Comparison of ENCODE assay signal across 8 mouse cellular contexts in genomic region chr7:35234361-35235245, GRCm38 (mm10). TPM values are rescaled to one million over a fixed set of nuclear protein-coding genes. Genes with fewer than 3 reads are reported as not detected.
A peak's percentile ranks its signal among the peaks of the same experiment; 100 is the strongest.
DNase-seq lines count a peak whose midpoint lies in the region; ATAC-seq and TF ChIP-seq lines count a peak whose summit lies in the region.

No protein-coding gene starts in this region.

- peak overlapping the region; percentile 79 for H3K9ac ChIP-seq in heart, embryonic 12.5 days
- H3K9ac ChIP-seq in kidney, postnatal 0 days (ENCODE audit: low read depth, low read length), result peak overlapping the region; percentile 68; the same call in 1 of the 2 replicates
- H3K9ac ChIP-seq in liver, embryonic 11.5 days (ENCODE audit: low read depth, low read length), result peak overlapping the region; percentile 78
- H3K9ac ChIP-seq in stomach, embryonic 14.5 days (replicated peaks; ENCODE audit: low read depth, low read length), result peak overlapping the region; percentile 49; the same call in 1 of the 2 replicates

- peaks cover 15% of the 10 kb centered on the region for H3K4me1 ChIP-seq in heart, embryonic 12.5 days (replicated peaks)
- H3K4me1 ChIP-seq in kidney, postnatal 0 days (replicated peaks; ENCODE audit: insufficient read depth, low read length), result no peaks in the 10 kb centered on the region
- peaks cover 3% of the 10 kb centered on the region; the same call in 1 of the 2 replicates for H3K4me1 ChIP-seq in liver, embryonic 11.5 days (replicated peaks; ENCODE audit: control insufficient read depth, insufficient read depth, low read length)
- peaks cover 7% of the 10 kb centered on the region; the same call in 1 of the 2 replicates for H3K4me1 ChIP-seq in stomach, embryonic 14.5 days (ENCODE audit: control insufficient read depth, insufficient read depth, low read length)

- no peak for TF ChIP-seq CTCF in kidney, postnatal 0 days (IDR thresholded peaks at IDR 0.05; ENCODE audit: low read depth)

- no peaks in the 10 kb centered on the region for H3K27me3 ChIP-seq in heart, embryonic 12.5 days (replicated peaks)
- no peaks in the 10 kb centered on the region for H3K27me3 ChIP-seq in kidney, postnatal 0 days (ENCODE audit: insufficient read depth, low read length)
- H3K27me3 ChIP-seq in liver, embryonic 11.5 days (replicated peaks; ENCODE audit: control insufficient read depth, insufficient read depth, low read length), result no peaks in the 10 kb centered on the region
- H3K27me3 ChIP-seq in stomach, embryonic 14.5 days (ENCODE audit: control insufficient read depth, insufficient read depth, low read length), result no peaks in the 10 kb centered on the region

- peak overlapping the region; percentile 74 for H3K4me2 ChIP-seq in heart, embryonic 12.5 days
- peak overlapping the region; percentile 56 for H3K4me2 ChIP-seq in kidney, postnatal 0 days (ENCODE audit: low read length)
- H3K4me2 ChIP-seq in liver, embryonic 11.5 days, result peak overlapping the region; percentile 79
- H3K4me2 ChIP-seq in stomach, embryonic 14.5 days (replicated peaks; ENCODE audit: low read depth, low read length), result peak overlapping the region; percentile 49

- peak overlapping the region; percentile 74 for H3K4me3 ChIP-seq in heart, embryonic 12.5 days
- peak overlapping the region; percentile 55 for H3K4me3 ChIP-seq in kidney, postnatal 0 days (replicated peaks; ENCODE audit: low read depth, low read length)
- peak overlapping the region; percentile 71 for H3K4me3 ChIP-seq in liver, embryonic 11.5 days (ENCODE audit: low read depth, low read length)
- H3K4me3 ChIP-seq in stomach, embryonic 14.5 days (ENCODE audit: low read depth, low read length), result peak overlapping the region; percentile 57

- peaks cover 7% of the 10 kb centered on the region; the same call in 1 of the 2 replicates for H3K9me3 ChIP-seq in heart, embryonic 12.5 days (replicated peaks)
- no peaks in the 10 kb centered on the region for H3K9me3 ChIP-seq in kidney, postnatal 0 days (replicated peaks; ENCODE audit: low read length)
- H3K9me3 ChIP-seq in liver, embryonic 11.5 days (ENCODE audit: control insufficient read depth, low read length), result peaks cover 2% of the 10 kb centered on the region; the same call in 1 of the 2 replicates
- 0 out of 2 replicates have a peak, but pooled peaks cover 2% of the 10 kb centered on the region for H3K9me3 ChIP-seq in stomach, embryonic 14.5 days (ENCODE audit: control insufficient read depth, low read depth, low read length)

- peak overlapping the region; percentile 92 for H3K27ac ChIP-seq in heart, embryonic 12.5 days (ENCODE audit: poor library complexity, severe bottlenecking)
- peak overlapping the region; percentile 95 for H3K27ac ChIP-seq in kidney, postnatal 0 days
- peak overlapping the region; percentile 82 for H3K27ac ChIP-seq in liver, embryonic 11.5 days (ENCODE audit: low read depth, low read length)
- H3K27ac ChIP-seq in stomach, embryonic 14.5 days (ENCODE audit: low read length), result peak overlapping the region; percentile 91

- peak; percentile 97 for DNase-seq in CD4-positive helper T cell, adult 2 months (ENCODE audit: low read depth, low spot score)
- DNase-seq in brain, embryonic 18.5 days (ENCODE audit: low read depth, low spot score), result peak; percentile 92
- DNase-seq in kidney, postnatal 0 days (ENCODE audit: low spot score), result peak; percentile 97
- DNase-seq in liver, embryonic 11.5 days (ENCODE audit: low spot score), result peak; percentile 100
- peak; percentile 99 for DNase-seq in naive thymus-derived CD4-positive, alpha-beta T cell, adult 2 months (ENCODE audit: low read depth)

- WGBS in heart, embryonic 12.5 days, result under 1% methylated on average over 45 of the region's 45 CpGs
- WGBS in kidney, postnatal 0 days, result under 1% methylated on average over 45 of the region's 45 CpGs
- WGBS in liver, embryonic 11.5 days, result under 1% methylated on average over 45 of the region's 45 CpGs
- under 1% methylated on average over 45 of the region's 45 CpGs for WGBS in stomach, embryonic 14.5 days

- peak; percentile 90 for ATAC-seq in erythroid progenitor cell, adult 5-6 weeks (replicated peaks; ENCODE audit: low FRiP score, poor library complexity, severe bottlenecking)
- peak; percentile 95 for ATAC-seq in heart, embryonic 12.5 days (ENCODE audit: insufficient number of reproducible peaks, low FRiP score)
- peak; percentile 94 for ATAC-seq in kidney, postnatal 0 days (replicated peaks; ENCODE audit: low FRiP score, low read depth)
- ATAC-seq in liver, embryonic 11.5 days (replicated peaks; ENCODE audit: low FRiP score), result peak; percentile 92
- peak; percentile 93 for ATAC-seq in stomach, embryonic 14.5 days (ENCODE audit: insufficient number of reproducible peaks, insufficient read depth, low FRiP score, low read depth)

- H3K36me3 ChIP-seq in heart, embryonic 12.5 days, result no peaks in the 10 kb centered on the region
- H3K36me3 ChIP-seq in kidney, postnatal 0 days (ENCODE audit: insufficient read depth, low read length), result no peaks in the 10 kb centered on the region
- no peaks in the 10 kb centered on the region for H3K36me3 ChIP-seq in liver, embryonic 11.5 days (ENCODE audit: control insufficient read depth, insufficient read depth, low read length)
- H3K36me3 ChIP-seq in stomach, embryonic 14.5 days (ENCODE audit: control insufficient read depth, insufficient read depth, low read length), result no peaks in the 10 kb centered on the region

RNA-seq across cellular contexts. Expression of gene Lrp3, which starts 19.3 kb away (rescaled TPM):
- total RNA-seq in erythroid progenitor cell, adult 5-6 weeks (2015; ENCODE audit: low replicate concordance), result not detected in 2 replicates
- not detected in 2 replicates for total RNA-seq in erythroid progenitor cell, adult 5-6 weeks (2017; ENCODE audit: low replicate concordance)
- 1.6 and 1.7 TPM in 2 replicates for polyA plus RNA-seq in heart, embryonic 12.5 days (2016; fragmentation: Nextera tagmentation; extraction: Ambion mirVana)
- 3.7 and 4.1 TPM in 2 replicates for polyA plus RNA-seq in kidney, postnatal 0 days (2015; fragmentation: Nextera tagmentation; extraction: Ambion mirVana)
- 2.6 and 3.9 TPM in 2 replicates for polyA plus RNA-seq in liver, embryonic 11.5 days (2014; fragmentation: Nextera tagmentation; extraction: Ambion mirVana)
- polyA plus RNA-seq in stomach, embryonic 14.5 days (2014; fragmentation: Nextera tagmentation; extraction: Ambion mirVana), result 9.0 and 9.7 TPM in 2 replicates

RNA-seq across cellular contexts. Expression of gene Slc7a10, which starts 48.4 kb away (rescaled TPM):
- total RNA-seq in erythroid progenitor cell, adult 5-6 weeks (2015; ENCODE audit: low replicate concordance), result not detected in 2 replicates
- not detected in 2 replicates for total RNA-seq in erythroid progenitor cell, adult 5-6 weeks (2017; ENCODE audit: low replicate concordance)
- polyA plus RNA-seq in heart, embryonic 12.5 days (2016; fragmentation: Nextera tagmentation; extraction: Ambion mirVana), result 1.1 and 1.3 TPM in 2 replicates
- 0.26 and 0.28 TPM in 2 replicates for polyA plus RNA-seq in kidney, postnatal 0 days (2015; fragmentation: Nextera tagmentation; extraction: Ambion mirVana)
- polyA plus RNA-seq in liver, embryonic 11.5 days (2014; fragmentation: Nextera tagmentation; extraction: Ambion mirVana), result 0.60 and 1.9 TPM in 2 replicates
- polyA plus RNA-seq in stomach, embryonic 14.5 days (2014; fragmentation: Nextera tagmentation; extraction: Ambion mirVana), result 3.5 and 5.0 TPM in 2 replicates

Comparison
In these comparisons a context has a peak if more than half of its experiments do, and no peak if none do; other contexts are left out.
1. Peak in every context shown above with its lines: DNase-seq, ATAC-seq, H3K4me3 ChIP-seq and H3K27ac ChIP-seq.